Mouse (Mus musculus) embryonic stem cell, embryonic (primary cell): ENCODE data around the gene Sesn1.
"Not testable (repeated sequence)": the region's sequence is repeated elsewhere in the genome, so short reads cannot be mapped to it uniquely, and the experiment has no call there.

ENCODE experiments used
- CTCF ChIA-PET, 4 experiments: fragments of 300-600 bp in 2 of 4; fragments of 350-600 bp in 2 of 4; sonication (Branson Sonifier 250); formaldehyde crosslinking; loops; one replicate each; lab custom pipeline; 2022; ENCODE audit warnings: inconsistent platforms in 2 of 4; lab: Charles Lee
- POLR2A ChIA-PET, 4 experiments: fragments of 300-600 bp in 2 of 4; fragments of 350-600 bp in 2 of 4; sonication (Branson Sonifier 250); formaldehyde crosslinking; loops; one replicate each; lab custom pipeline; 2022; ENCODE audit warnings: antibody characterized with exemption in 4 of 4, inconsistent platforms in 1 of 4; lab: Charles Lee

Gene Sesn1

DNA sequence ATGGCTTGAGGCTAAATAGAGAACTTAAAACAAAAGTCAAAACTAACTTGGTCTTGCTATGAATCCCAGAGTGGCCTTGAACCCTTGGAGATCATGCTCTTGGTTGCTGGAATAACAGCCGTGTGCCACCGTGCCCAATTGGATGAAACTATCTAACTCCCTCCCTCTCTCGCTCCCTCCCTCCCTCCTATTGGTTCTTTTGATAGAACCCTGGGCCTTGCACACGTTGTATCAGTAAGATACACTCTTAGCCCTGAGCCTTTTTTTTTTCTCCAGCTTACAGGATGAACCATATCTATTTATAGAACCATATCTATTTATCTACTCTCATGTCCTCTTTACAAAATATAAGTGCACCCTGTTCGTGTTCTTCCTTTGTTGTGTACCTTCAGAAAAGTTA, 6.8 kb downstream of the Sesn1 start:
- ChIA-PET CTCF (interaction anchor here in 2 of 4 experiments (0.7 to 0.8 kb wide), 2 partner anchors 14 to 349 kb away, joined by 3 read pairs; no protein-coding TSS in a partner anchor), POLR2A (interaction anchor here in 1 of 4 experiments (4.2 kb wide), 1 partner anchor 10 kb away, joined by 18 read pairs; no protein-coding TSS in a partner anchor)

DNA sequence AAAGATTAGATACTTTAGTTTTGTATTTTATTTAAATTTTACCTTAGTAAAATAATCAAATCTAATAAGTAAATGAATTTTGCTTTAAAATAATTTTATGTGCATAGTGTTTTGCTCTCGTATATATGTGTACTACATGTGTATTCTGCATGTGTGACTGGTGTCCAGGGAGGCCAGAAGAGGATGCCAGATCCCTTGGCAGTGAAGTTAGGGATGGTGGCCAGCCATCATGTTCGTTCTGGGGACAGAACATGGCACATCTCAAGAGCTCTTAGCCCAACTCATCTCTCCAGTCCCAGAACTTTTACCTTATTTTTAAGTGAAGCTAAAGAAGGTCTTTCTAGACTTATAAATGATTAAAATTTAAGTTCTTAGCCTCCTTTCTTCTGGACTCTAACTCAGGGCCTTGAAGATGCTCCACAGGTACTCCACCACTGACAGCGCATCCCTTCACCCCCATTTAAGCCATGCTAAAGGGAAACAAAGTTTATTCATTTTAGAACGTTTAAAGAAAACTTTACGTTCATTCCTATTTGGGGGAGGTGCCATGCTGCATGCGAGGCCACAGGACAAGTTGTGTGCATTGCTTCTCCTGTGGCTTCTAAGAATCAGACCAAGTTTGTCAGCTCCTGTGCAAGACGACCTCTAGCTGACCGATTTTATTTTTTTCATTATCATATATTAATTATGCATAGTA, 8.4 kb downstream of the Sesn1 start:
- ChIA-PET CTCF (interaction anchor here in 2 of 4 experiments (0.6 kb wide), 2 partner anchors 148 to 163 kb away, joined by 3 to 7 read pairs; no protein-coding TSS in a partner anchor), POLR2A (interaction anchor here in 2 of 4 experiments (0.9 to 4.2 kb wide), 6 partner anchors 8 to 211 kb away, joined by 3 to 18 read pairs (median 4); no protein-coding TSS in a partner anchor)

DNA sequence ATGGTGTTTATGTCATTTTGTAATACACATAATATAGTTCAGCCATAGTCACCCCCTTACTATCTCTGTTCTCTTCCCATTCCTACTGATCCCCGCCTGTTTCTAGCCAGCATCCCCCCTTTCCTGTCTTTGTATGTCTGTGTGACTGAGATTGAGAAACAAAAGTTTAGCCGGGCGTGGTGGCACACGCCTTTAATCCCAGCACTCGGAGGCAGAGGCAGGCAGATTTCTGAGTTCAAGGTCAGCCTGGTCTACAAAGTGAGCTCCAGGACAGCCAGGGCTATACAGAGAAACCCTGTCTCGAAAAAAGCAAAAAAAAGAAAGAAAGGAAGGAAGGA, 9.0 kb downstream of the Sesn1 start:
- POLR2A ChIA-PET, result interaction anchor here in 2 of 4 experiments (0.9 to 4.2 kb wide), 5 partner anchors 8 to 212 kb away, joined by 3 to 18 read pairs (median 4); no protein-coding TSS in a partner anchor

DNA sequence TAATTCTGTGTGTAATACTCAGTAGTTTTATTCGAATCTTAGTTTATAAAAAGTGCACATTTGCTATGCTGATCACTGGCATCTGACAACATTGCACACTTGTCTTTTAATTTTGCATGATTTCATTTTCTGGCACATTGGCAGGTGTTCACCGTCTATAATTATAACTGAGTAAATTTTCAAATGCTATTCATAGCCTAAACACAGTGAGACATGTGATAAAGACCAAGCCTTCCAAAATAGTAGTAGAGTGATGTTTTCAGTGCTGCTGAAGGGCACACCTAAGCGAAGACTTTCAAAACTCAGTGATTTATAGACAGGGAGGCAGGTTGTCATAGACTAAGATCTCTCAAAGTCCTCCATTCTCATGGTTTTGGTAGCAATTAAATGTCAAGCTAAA, 9.6 kb downstream of the Sesn1 start:
- ChIA-PET POLR2A (interaction anchor here in 2 of 4 experiments (0.8 to 4.2 kb wide), 7 partner anchors 7 to 287 kb away, joined by 3 to 18 read pairs (median 3); no protein-coding TSS in a partner anchor), CTCF (no interaction called here)

More for the DNA sequence above, 9.0 kb downstream of the Sesn1 start:
- CTCF ChIA-PET, result interaction anchor here in 2 of 4 experiments (0.6 kb wide), 2 partner anchors 147 to 162 kb away, joined by 3 to 7 read pairs; no protein-coding TSS in a partner anchor

DNA sequence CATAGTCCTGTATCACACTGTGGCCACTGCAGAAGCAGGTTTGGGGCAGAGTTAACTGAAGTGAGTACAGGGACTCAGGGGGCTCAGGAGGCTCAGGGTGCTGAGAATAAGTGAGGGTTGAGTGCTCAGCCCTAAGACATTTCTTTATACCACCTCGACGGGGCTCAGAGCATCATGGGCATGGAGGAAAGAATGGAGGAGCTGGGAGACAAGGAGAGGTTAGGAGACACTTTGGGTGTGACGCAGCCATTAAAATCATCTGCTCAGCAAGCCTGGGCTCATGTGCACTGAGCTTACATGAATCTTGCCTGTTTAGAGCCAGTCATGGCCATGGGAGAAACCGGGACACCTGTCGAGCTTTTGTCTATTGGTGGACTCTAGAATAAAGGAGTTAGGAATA, 10.7 kb downstream of the Sesn1 start:
- ChIA-PET CTCF (no interaction called here), POLR2A (interaction anchor here in 1 of 4 experiments (0.8 kb wide), 1 partner anchor 286 kb away, joined by 3 read pairs; no protein-coding TSS in a partner anchor)

DNA sequence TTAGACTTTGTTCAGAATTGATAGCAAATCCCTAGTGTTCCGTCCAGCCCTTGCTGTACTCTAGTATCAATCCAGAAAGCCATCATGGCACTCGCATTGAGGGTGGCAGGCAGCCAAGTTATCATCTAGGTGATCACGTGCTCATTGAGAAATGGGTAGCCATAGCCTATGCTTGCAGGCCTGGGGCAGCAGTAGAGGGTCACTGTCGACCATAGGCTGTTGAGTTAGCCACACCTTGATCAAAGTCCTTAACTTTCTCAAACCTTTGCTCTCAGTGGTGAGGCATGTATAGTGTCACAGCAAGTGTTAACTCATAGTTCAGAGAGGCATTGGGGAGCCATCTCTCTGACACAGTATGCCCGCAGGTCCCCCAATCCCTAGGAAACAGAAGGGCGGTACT, 11.4 kb downstream of the Sesn1 start:
- POLR2A ChIA-PET, result interaction anchor here in 1 of 4 experiments (0.6 kb wide), 1 partner anchor 327 kb away, joined by 6 read pairs; no protein-coding TSS in a partner anchor
- CTCF ChIA-PET, result interaction anchor here in 1 of 4 experiments (0.6 kb wide), 1 partner anchor 865 kb away, joined by 4 read pairs; no protein-coding TSS in a partner anchor

DNA sequence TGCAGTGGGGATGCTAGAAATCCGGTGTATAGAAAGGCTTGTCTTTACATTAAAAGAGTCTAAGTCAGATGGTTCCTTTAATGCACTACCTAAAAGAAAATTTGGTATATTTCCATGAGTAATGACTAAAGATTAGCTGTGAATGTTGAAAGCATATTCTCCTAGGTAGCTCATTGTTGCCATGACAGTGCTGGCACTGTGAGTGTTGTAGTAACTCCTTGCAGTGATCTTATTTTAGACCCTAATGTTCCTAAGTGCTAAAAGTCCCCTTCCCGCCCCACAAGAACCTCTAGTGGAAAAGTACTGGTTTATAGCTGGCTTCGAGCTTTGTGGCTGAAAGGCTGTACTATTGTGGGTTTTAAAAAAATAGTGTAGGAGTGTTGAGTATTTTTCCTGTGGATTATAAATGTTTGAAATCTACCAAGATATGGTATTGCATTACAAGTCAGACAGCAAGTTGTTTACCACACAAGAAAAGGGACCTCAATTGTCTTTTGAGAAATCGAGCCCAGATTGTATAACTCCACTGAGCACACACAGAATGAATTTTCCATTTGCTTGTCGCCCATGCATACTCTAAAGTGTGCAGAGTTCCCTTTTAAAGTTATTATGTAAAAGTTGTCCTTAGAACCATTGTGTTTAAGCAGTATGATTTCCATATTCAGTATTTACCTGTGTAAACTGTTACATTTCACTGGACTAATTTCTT, 13.0 kb downstream of the Sesn1 start:
- ChIA-PET CTCF (no interaction called here), POLR2A (no interaction called here)

DNA sequence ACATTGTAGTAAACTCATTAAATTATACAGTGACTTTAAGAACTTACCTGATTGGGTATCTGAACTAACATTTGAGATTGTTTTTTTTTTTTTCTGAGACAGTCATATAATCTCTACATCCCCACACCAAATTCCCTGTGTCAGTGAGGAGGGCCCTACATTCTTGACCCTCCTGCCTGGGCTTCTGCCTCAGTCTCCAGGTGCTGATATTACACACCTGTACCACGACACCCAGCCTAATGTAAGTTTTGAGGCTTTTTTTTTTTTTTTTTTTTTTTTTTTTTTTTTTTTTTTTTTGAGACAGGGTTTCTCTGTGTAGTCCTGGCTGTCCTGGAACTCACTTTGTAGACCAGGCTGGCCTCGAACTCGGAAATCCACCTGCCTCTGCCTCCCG, 13.5 kb downstream of the Sesn1 start:
- POLR2A ChIA-PET, CTCF ChIA-PET: not testable (repeated sequence)

DNA sequence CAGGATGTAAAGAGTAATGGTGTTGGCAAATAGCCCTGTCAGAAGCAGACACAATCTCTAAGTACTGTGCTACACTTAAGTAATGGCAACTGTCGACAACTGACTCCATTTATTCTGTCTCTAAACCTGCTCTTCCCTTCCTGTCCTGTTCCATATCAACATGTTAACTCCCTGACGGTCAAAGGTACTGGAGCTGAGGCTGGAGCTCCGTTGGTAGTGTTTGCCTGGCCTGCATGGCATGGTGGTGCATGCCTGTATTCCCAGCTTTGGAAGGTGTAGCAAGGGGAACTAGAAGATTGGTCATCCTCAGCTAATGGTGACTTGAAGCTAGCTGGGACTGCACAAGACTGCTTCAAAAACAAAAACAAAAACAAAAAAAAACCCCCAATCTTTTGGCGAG, 14.2 kb downstream of the Sesn1 start:
- ChIA-PET POLR2A (interaction anchor here in 1 of 4 experiments (0.7 to 1.1 kb wide), 2 partner anchors 66 to 269 kb away, joined by 3 to 4 read pairs; no protein-coding TSS in a partner anchor), CTCF (no interaction called here)

DNA sequence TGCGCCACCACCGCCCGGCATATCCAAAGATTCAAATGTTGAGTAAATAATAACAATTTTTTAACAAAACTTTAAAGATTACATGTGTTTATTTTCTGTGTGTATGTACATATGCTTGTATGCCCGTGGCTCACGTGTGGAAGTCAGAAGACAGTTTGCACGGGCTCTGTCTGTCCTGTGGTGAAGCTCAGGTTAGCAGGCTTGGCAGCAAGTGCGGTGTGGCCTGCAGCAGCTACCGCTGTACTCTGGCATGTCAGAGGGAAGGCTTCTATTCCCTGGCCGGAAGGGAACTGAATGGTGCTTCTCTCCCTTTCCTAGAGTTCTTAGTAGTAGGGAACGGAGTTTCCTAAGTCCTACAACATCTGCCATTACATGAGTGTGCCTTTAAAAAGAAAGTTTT, 15.3 kb downstream of the Sesn1 start:
- POLR2A ChIA-PET, result interaction anchor here in 2 of 4 experiments (1.1 to 1.4 kb wide), 2 partner anchors 61 to 270 kb away, joined by 4 to 5 read pairs; no protein-coding TSS in a partner anchor
- CTCF ChIA-PET, result interaction anchor here in 2 of 4 experiments (0.9 kb wide), 2 partner anchors 59 to 156 kb away, joined by 3 read pairs; no protein-coding TSS in a partner anchor

DNA sequence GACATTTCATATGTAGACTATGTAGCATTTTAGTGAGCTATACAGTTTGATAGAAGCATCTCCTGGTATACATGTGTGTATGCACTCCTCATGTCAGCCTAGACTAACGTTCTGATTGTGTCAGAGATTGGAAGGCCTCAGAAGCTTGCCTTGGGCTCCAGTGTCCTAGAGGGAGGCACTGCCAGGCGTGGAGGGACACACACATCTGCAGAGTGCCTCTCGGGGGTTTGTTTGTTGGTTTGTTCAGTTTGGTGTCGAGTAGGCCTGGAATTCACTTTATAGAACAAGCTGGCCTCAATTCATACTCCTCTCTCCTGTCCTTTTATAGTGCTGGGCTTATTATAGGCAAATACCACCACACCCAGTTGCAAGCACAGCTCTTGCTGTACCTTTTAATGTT, 16.3 kb downstream of the Sesn1 start:
- CTCF ChIA-PET, result interaction anchor here in 2 of 4 experiments (0.7 kb wide), 4 partner anchors 16 to 422 kb away, joined by 3 to 5 read pairs (median 3); partner anchors contain the start of gene Sesn1 (in 1 of the 2)
- POLR2A ChIA-PET, result interaction anchor here in 3 of 4 experiments (0.8 to 2.1 kb wide), 7 partner anchors 9 to 453 kb away, joined by 3 to 18 read pairs (median 5); partner anchors contain the start of gene Sesn1 (in 1 of the 3)

DNA sequence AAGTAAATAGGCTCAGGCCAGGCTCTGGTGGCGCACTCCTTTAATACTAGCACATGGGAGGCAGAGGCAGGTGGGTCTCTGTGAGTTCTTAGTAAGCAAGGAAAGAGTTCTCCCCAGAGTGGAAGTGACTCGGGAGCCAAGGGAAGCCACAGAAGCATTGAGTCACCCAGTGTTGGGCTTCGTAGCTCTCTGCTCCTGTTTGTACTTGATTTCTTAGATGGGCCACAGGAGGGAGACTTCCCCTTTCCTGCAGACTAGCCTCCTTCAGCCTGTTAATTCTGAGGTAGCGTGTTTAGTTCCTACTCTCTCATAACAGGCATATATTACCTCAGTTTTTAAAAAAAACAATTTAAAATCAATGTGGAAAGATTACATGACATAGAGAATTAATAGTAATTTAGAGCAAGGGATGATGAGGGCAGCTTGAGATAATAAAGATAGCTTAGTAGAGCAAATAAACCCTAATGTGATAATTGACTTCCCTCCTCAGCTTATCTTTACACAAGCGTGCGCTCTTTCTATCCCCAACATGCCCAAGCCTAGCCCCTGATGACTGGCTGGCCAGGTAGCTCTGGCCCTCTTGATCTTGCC, 16.9 kb downstream of the Sesn1 start:
- ChIA-PET POLR2A (interaction anchor here in 3 of 4 experiments (0.5 to 2.1 kb wide), 12 partner anchors 9 to 826 kb away, joined by 3 to 18 read pairs (median 3); partner anchors contain the start of gene Sesn1 (in 2 of the 3)), CTCF (interaction anchor here in 1 of 4 experiments (0.5 to 0.7 kb wide), 6 partner anchors 16 to 130 kb away, joined by 3 read pairs; partner anchors contain the start of gene Sesn1)

DNA sequence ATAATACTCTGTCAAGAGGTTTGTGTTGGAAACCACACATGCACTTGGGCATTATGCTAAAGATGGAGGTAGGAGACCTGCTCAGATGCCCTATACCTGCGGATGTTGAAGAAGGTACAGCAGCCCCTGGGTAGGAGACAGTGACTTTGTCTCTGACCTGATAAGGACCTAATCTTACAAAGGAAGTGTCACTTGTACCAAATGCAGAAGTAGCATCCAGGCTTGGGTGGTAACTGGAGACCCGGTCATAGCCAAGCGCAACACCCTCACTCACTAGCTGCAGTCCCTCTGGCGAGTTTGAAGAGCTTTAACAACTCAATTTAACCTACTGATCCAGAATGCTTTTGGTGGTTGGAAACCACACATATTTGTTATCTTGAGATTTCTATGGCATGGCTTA, 18.0 kb downstream of the Sesn1 start:
- ChIA-PET POLR2A (interaction anchor here (0.6 to 1.9 kb wide), 9 partner anchors 9 to 1304 kb away, joined by 3 to 18 read pairs (median 3); no protein-coding TSS in a partner anchor), CTCF (interaction anchor here in 2 of 4 experiments (0.6 to 0.8 kb wide), 2 partner anchors 378 to 564 kb away, joined by 3 read pairs; no protein-coding TSS in a partner anchor)

DNA sequence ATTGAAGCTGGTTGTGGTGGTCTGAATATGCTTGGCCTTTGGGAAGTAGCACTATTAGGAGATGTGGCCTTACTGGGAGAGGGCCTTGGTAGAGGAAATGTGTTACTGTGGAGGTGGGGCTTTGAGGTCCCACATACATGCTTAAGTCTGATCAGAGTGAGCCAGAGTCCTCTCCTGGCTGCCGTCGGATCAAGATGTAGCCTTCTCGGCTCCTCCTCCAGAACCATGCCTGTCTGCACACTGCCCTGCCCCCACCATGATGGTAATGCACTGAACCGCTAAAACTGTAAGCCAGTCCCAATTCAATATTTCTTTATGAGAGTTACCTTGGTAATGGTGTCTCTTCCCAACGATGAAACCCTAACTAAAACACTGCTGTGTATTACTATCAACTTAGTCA, 19.5 kb downstream of the Sesn1 start:
- POLR2A ChIA-PET, result interaction anchor here in 1 of 4 experiments (0.6 kb wide), 1 partner anchor 310 kb away, joined by 3 read pairs; the partner anchor contains the start of gene Cd164
- CTCF ChIA-PET, result no interaction called here

DNA sequence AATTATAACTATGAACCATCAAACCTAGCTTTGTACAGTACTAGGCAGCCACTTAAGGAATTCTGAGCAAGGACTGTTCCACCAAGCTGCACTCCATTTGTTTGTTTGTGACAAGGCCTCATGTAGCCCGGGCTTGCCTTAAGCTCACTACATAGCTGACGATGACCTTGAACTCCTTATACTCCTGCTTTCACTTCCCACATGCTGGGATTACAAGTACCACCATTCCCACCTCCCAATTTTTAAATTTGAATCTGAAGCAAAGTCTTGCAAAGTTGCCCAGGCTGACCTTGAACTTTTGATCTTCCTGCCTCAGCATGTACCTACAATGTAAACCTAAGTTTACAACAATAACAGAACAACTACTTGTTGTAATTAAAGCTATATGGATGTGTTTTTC, 20.2 kb downstream of the Sesn1 start:
- ChIA-PET POLR2A (interaction anchor here in 3 of 4 experiments (0.5 to 1.2 kb wide), 5 partner anchors 23 to 311 kb away, joined by 3 to 5 read pairs (median 3); partner anchors contain the start of gene Cd164 (in 1 of the 3)), CTCF (interaction anchor here in 2 of 4 experiments (0.5 to 2.3 kb wide), 5 partner anchors 9 to 461 kb away, joined by 3 to 8 read pairs (median 3); no protein-coding TSS in a partner anchor)

DNA sequence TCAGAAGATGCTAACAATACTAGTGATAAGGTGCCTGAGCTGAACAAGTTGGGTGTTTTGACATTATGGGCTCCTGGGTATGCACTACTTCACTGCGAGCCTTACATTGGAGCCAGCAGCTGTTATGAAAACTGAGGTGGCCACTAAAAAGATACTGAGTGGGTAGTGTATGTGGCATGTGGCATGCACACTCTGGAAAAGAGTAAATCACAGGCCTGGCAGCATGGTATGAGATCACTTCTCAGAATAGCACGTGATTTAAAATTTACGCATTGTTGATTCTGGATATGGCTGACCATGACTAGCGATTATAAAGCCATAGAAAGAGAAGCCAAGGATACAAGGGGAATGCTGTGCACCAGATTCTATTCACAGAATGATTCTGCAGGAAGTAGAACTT, 20.7 kb downstream of the Sesn1 start:
- POLR2A ChIA-PET, result interaction anchor here (0.5 to 1.2 kb wide), 5 partner anchors 23 to 312 kb away, joined by 3 to 4 read pairs (median 3); partner anchors contain the start of gene Cd164 (in 1 of the 4)

DNA sequence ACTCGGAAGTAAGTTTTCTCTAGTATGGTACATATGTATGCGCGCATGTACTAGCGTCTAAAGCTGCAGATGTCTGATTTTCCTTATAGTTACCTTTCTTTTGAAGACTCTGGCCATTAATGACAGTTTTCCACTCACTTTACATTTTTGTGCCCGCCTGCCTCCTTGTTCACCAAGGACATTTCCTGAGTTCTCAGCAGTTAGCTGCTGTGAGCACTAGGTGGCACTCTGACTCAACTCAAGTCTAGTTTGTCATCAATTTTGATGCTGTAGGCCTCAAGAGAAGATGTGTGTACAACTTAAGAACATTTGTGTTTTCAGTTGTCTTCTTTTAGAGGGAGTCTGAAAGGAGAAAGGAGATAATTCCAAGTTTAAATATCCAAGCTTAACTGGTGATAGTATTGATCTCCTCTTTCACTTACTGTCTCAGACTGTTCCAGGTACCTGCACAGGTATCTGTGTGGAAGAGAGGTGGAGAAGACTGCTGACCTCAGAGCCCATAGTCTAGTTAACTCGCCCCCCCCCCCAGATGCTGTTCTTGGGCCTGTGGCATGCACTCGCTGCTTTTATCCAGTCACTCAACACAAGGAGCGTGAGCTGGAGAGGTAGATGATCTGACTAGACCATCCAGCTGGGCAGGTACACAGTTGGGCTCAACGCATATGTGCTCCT, 21.3 kb downstream of the Sesn1 start:
- CTCF ChIA-PET, result interaction anchor here (0.5 to 2.3 kb wide), 19 partner anchors 8 to 464 kb away, joined by 3 to 8 read pairs (median 4); no protein-coding TSS in a partner anchor
- POLR2A ChIA-PET, result interaction anchor here (0.5 to 1.2 kb wide), 7 partner anchors 22 to 520 kb away, joined by 3 to 4 read pairs (median 3); no protein-coding TSS in a partner anchor

More for the DNA sequence above, 20.7 kb downstream of the Sesn1 start:
- CTCF ChIA-PET, result interaction anchor here (0.5 to 2.3 kb wide), 12 partner anchors 8 to 461 kb away, joined by 3 to 8 read pairs (median 4); no protein-coding TSS in a partner anchor
